Mouse (Mus musculus) bone marrow macrophage, adult 2 months (primary cell): ENCODE measurements around the gene Ctf2.

Experiments
- CTCF ChIP-seq: IDR thresholded peaks from 2 replicates; pipeline ENCODE4 v1.5.1; 2012; ENCODE audit warnings: low read depth, mild to moderate bottlenecking, low read length, moderate library complexity
- POLR2A ChIP-seq: IDR thresholded peaks from 2 replicates; pipeline ENCODE4 v1.6.1; 2012; ENCODE audit warnings: mild to moderate bottlenecking, low read depth, low read length, borderline replicate concordance

GRCm38 (mm10) chr7:127745251-127745651, 13.3 kb upstream of the Ctf2 start:
- TF ChIP-seq CTCF = no peak
- TF ChIP-seq POLR2A = no peak
